Mouse (Mus musculus) thymus, adult 18-20 months (tissue): ENCODE data around the gene Gabarap.

Experiments used
- DNase-seq, 2 experiments: peaks; one replicate each; pipeline ENCODE4 v3.0.0; 2022; ENCODE audit warnings: mixed read lengths in 2 of 2

Gene Gabarap

DNA sequence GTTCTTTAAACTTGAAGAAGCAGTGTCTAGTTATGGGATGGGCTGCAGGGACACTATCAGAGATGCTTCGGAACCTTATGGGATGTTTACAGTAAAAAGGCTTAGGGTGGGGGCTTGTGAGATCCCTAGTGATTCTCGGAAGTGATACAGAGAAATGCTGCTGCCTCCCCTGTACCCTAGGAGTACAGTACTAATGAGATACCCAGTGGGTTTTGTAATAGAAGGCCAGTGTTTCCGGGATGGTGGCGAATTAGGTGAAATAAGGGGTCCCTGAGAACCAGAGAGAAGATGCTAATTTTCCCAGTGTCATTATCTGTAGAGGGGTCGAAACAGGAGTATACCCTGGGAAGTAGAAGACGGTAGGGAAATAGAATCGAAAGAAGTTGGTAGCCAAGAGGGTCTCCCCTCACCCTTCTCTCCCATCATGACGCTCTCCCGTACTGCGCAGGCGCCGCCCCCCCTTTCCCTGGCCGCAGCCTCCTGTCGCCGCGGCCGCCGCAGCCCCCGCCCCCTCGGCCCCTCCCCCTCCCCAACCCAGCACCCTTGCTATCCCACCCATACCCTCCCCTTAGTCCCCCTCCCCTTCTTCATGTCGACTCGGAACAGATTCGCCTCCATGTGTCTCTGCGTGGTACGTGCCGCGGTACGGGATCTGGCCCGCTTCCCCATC lies 32.7 kb downstream of the Gabarap start:
- DNase-seq, result no peak

DNA sequence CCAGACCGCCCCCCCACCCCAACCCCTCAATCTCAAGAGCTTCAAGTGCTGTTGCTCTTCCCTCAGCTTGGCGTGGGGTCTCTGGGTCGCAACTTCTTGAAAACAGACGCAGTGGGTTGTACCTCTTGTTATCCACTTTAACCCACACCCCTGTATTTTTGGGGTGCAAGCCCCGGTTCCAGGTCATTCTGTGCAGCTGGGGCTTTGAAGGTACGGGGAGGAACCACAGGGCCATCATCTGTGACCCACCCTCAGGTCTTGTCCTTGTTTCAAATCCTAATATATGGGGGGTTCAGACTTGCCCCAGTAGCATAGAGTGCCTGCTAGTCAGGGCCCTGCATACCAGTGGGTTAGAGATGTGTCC lies 33.2 kb downstream of the Gabarap start:
- DNase-seq, result no peak

DNA sequence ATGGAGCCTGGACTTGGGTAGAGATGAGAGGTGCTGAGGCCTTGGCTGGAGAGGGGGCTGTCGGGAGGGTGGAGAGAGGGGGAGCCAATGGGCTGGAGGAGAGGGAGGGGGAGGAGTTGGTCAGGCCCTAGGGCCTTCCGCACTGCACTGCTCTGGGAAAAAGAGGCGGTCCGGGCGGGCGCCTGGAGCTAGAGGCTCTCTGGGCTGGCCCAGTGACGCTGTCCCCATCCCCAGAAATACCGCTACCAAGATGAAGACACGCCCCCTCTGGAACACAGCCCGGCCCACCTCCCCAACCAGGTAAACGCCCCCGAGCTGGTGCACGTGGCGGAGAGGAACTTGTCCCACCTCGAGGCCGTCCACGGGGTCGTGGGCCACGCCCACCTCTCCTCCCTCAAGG lies 35.7 kb downstream of the Gabarap start:
- no peak for DNase-seq

DNA sequence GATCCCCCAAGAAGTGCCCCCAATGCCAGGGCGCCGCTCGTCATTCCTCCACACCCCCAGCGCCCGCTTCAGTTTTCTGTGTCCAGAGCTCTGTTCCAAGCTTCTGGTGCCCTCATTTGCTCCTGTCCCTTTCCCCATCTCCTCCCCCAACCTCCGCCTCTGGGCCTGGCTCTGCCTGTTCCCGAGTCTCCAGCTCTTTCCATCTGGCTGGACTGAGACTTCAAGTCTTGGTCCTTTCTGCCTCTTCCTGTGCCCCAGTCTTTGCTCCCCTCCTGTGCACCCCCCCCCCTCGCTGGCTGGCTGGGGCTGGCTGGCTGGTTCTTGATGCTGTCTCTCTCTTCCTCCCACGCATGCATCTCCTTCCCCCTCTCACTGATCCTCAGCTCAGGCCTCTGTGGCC lies 36.5 kb downstream of the Gabarap start:
- no peak for DNase-seq

DNA sequence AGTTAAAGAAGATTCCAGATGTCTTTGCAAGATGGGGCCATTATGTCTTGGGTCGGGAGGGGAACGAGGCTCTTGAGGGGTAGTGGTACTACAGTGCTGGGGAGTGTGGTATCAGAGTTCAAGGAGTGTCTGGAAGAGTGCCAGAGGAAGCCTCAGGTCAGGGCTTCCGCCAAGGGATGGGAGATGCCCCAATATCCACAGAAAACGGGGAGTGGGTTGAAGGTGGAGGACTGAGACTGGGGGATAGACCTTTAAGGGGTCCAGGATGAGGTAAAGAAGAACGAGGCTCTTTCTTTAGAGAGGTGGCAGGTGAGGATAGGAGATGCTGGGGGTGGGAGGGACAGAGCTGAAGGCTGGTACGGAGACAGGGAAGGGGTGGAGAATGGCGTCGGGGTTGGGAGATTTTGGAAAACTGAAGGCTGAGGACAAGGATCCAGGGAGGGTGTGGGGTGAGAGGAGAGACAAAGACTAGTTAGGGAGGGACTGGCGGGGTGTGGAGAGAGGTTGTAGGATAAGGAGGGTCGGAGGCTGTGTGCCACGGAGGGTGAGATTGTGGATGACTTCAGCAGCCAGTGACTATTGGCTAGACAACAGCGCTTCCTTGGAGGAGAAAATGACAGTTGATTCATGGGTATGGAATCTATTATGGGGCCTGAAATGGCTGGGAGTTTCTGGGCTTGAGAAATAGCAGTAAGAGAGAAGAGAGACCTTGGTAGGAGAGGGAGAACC lies 37.6 kb downstream of the Gabarap start:
- no peak for DNase-seq

DNA sequence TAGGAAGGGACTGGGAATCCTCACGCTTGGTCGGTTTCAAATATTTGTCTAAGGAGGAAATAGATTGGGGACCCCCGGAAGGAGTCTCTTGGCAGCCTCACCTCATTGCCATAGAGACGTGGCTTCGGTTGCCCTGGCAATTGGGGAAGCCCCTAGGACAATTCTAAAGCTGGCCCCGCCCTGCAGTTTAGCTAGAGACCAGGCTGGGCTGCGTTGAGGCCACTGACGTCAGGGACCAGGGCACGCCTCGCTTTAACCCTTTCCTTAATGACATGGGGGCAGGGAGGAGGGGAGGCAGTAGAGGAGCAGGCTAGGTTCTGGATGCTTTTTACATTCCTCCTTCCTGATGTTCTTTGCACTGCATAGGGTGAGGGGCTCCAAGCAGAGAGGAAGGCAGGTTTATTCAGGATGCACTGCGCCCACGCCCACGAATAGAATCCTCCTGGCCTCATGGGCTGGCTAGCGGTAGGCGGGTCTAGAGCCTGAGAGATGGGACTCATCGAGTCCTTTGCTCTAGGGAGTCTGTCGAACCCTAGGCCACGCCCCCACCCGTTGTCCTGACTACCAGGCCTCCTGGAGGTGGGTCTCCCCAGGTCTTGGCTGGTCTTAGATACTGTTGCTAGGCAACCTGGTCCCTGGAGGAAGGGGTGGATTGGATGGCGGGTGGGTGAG lies 38.3 kb downstream of the Gabarap start:
- peak; percentile 40 to 69 for DNase-seq

DNA sequence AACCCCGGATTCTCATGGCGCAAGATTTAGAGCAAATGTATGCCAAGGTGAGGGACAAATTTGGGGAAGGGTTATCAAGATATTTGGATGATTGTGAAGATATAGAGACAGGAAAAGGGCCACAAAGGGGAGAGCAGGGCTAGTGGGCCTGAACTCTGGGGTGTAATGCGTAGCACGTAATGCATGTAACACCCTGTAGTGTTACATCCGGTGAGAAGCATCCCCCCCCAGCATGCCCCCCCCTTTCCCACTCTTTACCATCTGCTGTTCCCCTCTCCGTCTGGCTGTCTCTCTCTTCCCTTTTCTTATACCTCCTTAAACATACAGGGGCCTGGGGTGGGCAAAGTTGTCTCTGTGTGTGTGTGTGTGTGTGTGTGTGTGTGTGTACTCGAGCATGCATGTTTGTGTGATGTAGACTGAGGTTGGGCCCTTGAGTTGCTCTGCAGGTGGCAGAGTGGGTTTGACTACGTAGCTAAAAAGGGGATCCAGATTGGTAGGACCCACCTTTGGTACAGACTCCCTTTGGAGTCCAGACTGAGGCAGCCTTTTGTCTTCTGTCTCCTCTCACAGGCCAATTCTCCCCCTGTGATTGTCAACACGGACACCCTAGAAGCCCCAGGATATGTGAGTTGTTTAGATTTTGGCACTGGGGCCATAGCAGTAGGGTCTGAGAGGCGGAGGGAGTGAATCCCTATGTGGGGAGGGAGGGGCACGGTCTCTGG lies 39.0 kb downstream of the Gabarap start:
- DNase-seq, result no peak

DNA sequence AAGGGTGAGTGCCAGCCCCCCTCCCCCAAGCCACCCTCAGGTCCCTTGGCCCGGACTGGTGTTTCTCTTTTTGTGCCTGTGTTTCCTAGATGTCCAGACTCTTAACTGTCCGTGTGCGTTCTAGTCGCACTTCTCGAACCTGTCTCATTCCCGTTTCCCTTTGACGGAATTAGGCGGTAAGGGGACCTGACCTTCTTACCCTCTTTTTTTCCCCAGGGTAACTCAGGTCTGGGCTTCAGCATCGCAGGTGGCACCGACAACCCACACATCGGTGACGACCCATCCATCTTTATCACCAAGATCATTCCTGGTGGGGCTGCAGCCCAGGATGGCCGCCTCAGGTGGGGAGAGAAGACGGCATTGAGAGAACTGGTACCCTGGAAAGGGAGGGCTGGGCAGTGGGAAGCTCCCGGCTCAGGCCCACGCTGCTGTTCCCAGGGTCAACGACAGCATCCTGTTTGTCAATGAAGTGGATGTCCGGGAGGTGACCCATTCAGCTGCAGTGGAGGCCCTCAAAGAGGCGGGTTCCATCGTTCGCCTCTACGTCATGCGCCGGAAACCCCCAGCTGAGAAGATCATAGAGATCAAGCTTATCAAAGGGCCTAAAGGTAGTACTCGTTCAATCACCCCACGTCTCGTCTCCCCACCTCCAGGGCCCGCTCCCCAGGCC lies 39.8 kb downstream of the Gabarap start:
- DNase-seq, result no peak

DNA sequence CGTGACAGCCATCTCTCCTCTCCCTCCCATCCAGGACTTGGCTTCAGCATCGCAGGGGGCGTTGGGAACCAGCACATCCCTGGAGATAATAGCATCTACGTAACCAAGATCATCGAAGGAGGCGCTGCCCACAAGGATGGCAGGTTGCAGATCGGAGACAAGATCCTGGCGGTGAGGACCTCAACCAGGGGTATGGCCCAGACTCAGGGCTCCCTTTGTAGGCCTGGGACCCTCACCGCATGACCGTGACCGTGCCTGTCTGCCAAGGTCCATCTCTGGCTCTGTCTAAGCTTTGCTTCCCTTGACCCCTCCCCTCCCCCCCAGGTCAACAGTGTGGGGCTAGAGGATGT lies 40.4 kb downstream of the Gabarap start:
- no peak for DNase-seq

DNA sequence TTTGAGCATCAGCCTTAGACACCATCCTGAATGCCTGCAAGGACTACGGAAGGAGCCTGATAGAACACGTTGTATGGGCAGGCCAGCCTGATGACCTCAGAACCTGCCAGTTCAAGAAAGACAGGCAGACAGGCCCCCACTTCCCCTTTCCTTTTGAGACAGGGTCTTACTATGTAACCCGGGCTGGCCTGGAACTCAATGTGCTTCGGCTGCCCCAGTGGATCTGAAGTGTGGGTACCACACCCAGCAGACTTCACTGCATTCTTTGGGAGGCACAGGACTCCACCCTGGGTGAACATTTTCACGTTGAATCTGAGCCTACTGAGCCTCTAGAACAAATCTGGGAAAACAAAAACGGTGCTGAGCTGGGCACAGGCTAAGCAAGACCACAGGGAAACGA lies 47.2 kb downstream of the Gabarap start:
- DNase-seq, result no peak

DNA sequence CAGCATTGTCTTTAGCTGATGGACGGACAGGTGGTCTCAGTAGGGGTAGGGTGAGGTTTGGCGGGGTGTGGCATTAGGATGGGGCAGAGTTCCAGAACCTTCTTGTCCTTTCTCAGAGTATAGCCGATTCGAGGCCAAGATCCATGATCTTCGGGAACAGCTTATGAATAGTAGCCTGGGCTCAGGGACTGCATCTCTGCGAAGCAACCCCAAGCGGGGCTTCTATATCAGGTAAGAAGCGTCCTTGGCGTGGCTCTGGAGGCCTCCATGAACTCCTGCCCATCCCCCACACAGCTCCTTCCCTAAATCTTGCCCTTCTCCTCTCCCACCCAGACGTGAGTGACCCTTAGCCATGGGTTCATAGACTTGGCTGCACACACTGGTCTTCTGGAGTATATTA lies 48.7 kb downstream of the Gabarap start:
- no peak for DNase-seq

DNA sequence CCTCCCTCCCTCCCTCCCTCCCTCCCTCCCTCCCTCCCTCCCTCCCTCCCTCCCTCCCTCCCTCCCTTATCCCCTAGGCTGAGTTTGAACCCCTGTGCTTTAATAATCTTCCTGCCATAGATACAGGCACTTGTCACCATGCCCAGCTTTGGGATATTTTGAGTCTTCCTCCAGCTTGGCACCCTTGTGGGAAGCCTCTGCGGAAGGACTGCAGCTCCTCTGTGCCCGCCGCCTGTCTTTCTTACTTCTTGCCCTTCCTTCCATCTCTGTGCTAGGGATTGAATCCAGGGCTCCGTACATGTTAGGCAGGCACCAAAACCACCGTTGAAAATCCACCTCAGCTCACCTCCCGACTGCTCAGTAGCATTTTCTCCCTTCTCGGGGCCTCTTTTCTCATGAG lies 49.2 kb downstream of the Gabarap start:
- DNase-seq, result no peak

DNA sequence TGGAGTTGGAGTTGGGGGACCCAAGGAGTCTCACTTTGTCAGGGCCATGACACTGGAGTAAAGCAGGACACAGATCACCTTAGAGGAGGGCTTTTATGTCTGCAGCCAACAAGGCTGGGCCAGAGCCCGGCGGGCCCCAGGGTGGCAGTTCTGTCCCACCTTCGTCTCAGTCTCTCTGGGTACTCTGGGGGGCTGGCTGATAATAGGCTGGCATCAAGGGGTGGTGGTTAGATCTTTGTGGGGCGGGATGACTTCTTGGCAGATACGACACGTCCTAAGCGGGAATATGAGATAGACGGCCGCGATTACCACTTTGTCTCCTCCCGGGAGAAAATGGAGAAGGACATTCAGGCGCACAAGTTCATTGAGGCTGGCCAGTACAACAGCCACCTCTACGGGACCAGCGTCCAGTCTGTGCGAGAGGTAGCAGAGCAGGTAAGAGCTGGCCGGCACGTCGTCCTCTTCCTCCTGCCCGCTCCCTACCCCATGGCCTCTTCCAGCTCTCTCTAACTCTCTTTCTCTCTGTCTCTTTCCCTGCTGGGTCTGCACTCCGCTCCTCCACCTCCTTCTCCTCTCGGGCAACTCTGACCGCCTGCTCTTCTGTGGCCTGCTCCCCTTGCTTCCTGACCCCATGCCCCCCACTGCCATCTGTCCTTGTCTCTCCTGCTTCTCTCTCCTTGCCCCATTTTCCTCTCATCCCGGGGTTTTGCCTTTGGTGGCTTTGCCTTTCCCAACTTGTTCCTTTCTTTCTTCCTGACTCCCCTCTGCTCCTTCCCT lies 51.6 kb downstream of the Gabarap start:
- no peak for DNase-seq

DNA sequence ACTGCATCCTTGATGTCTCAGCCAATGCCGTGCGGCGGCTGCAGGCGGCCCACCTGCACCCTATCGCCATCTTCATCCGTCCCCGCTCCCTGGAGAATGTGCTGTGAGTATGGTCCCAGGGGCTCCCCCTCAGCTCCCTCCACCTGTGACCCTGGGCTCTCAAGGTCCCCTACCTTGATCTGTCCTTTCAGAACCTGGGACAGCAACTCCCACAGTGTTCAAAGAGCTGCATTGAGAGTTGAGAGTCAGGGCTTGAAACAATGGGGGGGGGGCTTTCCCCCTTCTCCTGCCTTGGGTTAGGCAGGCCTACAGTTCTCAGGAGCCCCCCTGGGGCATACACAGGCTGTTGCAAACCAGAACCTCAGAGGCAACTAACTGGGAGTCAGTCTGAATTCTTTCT lies 52.7 kb downstream of the Gabarap start:
- DNase-seq, result no peak
